Mouse (Mus musculus) embryo, embryonic 9.5 days (tissue): Measurements from ENCODE around the gene Il10.

ENCODE experiments used
- DNase-seq: peaks from one replicate; pipeline ENCODE4 v3.0.0-alpha.2; 2017; ENCODE audit errors: extremely low spot score

The Il10 gene

GRCm38 (mm10) chr1:131019492-131020098, at the start of gene Il10:
Gene Il10, plus strand, starts transcription at chr1:131019845.
- DNase-seq: no peak

GRCm38 (mm10) chr1:130979455-130979854, 40.2 kb upstream of the Il10 start:
- peak; percentile 45 for DNase-seq

GRCm38 (mm10) chr1:130984441-130984840, 35.2 kb upstream of the Il10 start:
- DNase-seq: no peak

GRCm38 (mm10) chr1:130987001-130987400, 32.6 kb upstream of the Il10 start:
- DNase-seq: no peak

- no peak for DNase-seq
Measured at GRCm38 (mm10) chr1:130987418-130987817, 32.2 kb upstream of the Il10 start.

- no peak for DNase-seq
Measured at GRCm38 (mm10) chr1:130989331-130989730, 30.3 kb upstream of the Il10 start.

- no peak for DNase-seq
Measured at GRCm38 (mm10) chr1:130990448-130990847, 29.2 kb upstream of the Il10 start.

GRCm38 (mm10) chr1:130993574-130994154, 26.0 kb upstream of the Il10 start:
- no peak for DNase-seq

GRCm38 (mm10) chr1:130995515-130995914, 24.1 kb upstream of the Il10 start:
- DNase-seq: no peak

GRCm38 (mm10) chr1:130996356-130996755, 23.3 kb upstream of the Il10 start:
- DNase-seq: no peak

- no peak for DNase-seq
Measured at GRCm38 (mm10) chr1:130997441-130997840, 22.2 kb upstream of the Il10 start.

- DNase-seq: no peak
Measured at GRCm38 (mm10) chr1:130998321-130998720, 21.3 kb upstream of the Il10 start.

- no peak for DNase-seq
Measured at GRCm38 (mm10) chr1:130999708-131000107, 19.9 kb upstream of the Il10 start.

- no peak for DNase-seq
Measured at GRCm38 (mm10) chr1:131000296-131000695, 19.3 kb upstream of the Il10 start.

- DNase-seq: no peak
Measured at GRCm38 (mm10) chr1:131002561-131002960, 17.1 kb upstream of the Il10 start.

- DNase-seq: peak; percentile 15
Measured at GRCm38 (mm10) chr1:131003037-131003922, 16.4 kb upstream of the Il10 start.

GRCm38 (mm10) chr1:131006069-131006468, 13.6 kb upstream of the Il10 start:
- no peak for DNase-seq

GRCm38 (mm10) chr1:131010201-131011153, 9.2 kb upstream of the Il10 start:
- DNase-seq: no peak

- no peak for DNase-seq
Measured at GRCm38 (mm10) chr1:131012494-131012893, 7.2 kb upstream of the Il10 start.

- no peak for DNase-seq
Measured at GRCm38 (mm10) chr1:131013926-131014325, 5.7 kb upstream of the Il10 start.

GRCm38 (mm10) chr1:131015281-131015680, 4.4 kb upstream of the Il10 start:
- no peak for DNase-seq

- DNase-seq: no peak
Measured at GRCm38 (mm10) chr1:131015879-131016278, 3.8 kb upstream of the Il10 start.
